Mouse (Mus musculus) forebrain, postnatal 0 days (tissue): ENCODE results near the gene Cd5. TPM values are rescaled to one million over a fixed set of nuclear protein-coding genes. Genes with fewer than 3 reads are reported as not detected.

Source experiments
- ATAC-seq: fragments of 200-750 bp; cut with Nextera tagmentation; 2 replicates; pipeline ENCODE4 v1.8.0; 2017; ENCODE audit warnings: mild to moderate bottlenecking, moderate library complexity
- DNase-seq: peaks from one replicate; pipeline ENCODE4 v3.0.0-alpha.2; 2015
- H3K27ac ChIP-seq: fragments of 300-500 bp; sonication (generic); 2 replicates; pipeline ENCODE4 v1.5.1; 2014; ENCODE audit warnings: low read depth, mild to moderate bottlenecking, antibody characterized with exemption, low read length, moderate library complexity, mixed read lengths
- H3K27me3 ChIP-seq: fragments of 300-500 bp; sonication (generic); 2 replicates; pipeline ENCODE4 v1.6.1; 2014; ENCODE audit warnings: mild to moderate bottlenecking, low read length, mixed read lengths; ENCODE audit not compliant: insufficient read depth
- H3K36me3 ChIP-seq: fragments of 300-500 bp; sonication (generic); 2 replicates; pipeline ENCODE4 v1.6.1; 2014; ENCODE audit warnings: mild to moderate bottlenecking, moderate library complexity; ENCODE audit not compliant: insufficient read depth
- H3K4me1 ChIP-seq: fragments of 300-500 bp; sonication (generic); 2 replicates; pipeline ENCODE4 v1.6.1; 2014; ENCODE audit warnings: antibody characterized with exemption; ENCODE audit not compliant: insufficient read depth
- H3K4me2 ChIP-seq: fragments of 300-500 bp; sonication (generic); 2 replicates; pipeline ENCODE4 v1.6.1; 2014; ENCODE audit warnings: low read depth, mild to moderate bottlenecking, moderate library complexity
- H3K4me3 ChIP-seq: fragments of 300-500 bp; sonication (generic); 2 replicates; pipeline ENCODE4 v1.5.1; 2014; ENCODE audit warnings: low read depth, low read length, mixed read lengths
- H3K9ac ChIP-seq: fragments of 300-500 bp; sonication (generic); 2 replicates; pipeline ENCODE4 v1.6.1; 2014; ENCODE audit warnings: mild to moderate bottlenecking
- H3K9me3 ChIP-seq: fragments of 300-500 bp; sonication (generic); 2 replicates; pipeline ENCODE4 v1.6.1; 2016; ENCODE audit warnings: low read length
- CTCF ChIP-seq: sonication (generic); IDR thresholded peaks from 2 replicates; pipeline ENCODE4 v1.5.1; 2016; ENCODE audit warnings: antibody characterized with exemption, control low read depth, low read depth
- WGBS: fragments of 180-500 bp; shearing (Covaris S2); extraction: QIAGEN DNeasy Blood & Tissue Kit; methylation state at CpG from one replicate; pipeline ENCODE4 v1.1.7; 2014; 5-methylcytosine and 5-hydroxymethylcytosine counted together
- polyA plus RNA-seq: library from polyadenylated mRNA; unstranded; fragments of >200 nt; fragmentation: Nextera tagmentation; extraction: Ambion mirVana; gene quantifications from 2 replicates; pipeline ENCODE4 v1.2.1, GENCODE M21; 2015
- total RNA-seq: library from RNA; depleted of rRNA; stranded (reverse); fragments of >200 nt; gene quantifications from 2 replicates; pipeline ENCODE4 v1.2.3, GENCODE M21; 2014

Cd5 gene
- total and polyA plus RNA-seq, 2 experiments from 2014 or later, result 0.10 to 0.52 TPM

DNA sequence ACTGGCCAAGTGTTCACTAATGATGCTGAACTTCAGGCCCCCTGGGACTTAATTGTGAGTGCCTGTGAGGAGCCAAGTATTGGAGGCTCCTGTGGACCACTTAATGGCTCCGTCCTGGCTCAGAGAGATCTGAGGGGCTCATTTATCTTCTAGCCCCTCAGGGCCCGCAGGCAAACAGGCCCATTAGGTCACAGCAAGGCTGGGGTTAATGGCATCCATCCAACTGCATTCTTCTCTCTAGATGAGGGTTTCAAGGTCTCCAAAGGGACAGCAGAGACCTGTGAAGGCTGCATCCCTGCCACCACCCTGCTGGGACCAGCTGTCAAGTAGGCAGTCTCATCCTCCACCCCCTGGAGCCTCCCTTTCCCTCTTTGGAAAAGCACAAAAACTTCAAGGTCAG lies 19.1 kb downstream of the Cd5 start:
- no peaks in the 10 kb centered on the region for H3K9me3 ChIP-seq
- no peak overlapping the region for H3K4me3 ChIP-seq
- TF ChIP-seq CTCF, result no peak
- no peak for ATAC-seq
- H3K27ac ChIP-seq, result no peak overlapping the region
- no peaks in the 10 kb centered on the region for H3K36me3 ChIP-seq
- 30% methylated on average over 2 of the region's 2 CpGs for WGBS
- H3K4me1 ChIP-seq, result peaks cover 7% of the 10 kb centered on the region; the same call in 1 of the 2 replicates
- no peak overlapping the region for H3K9ac ChIP-seq
- no peaks in the 10 kb centered on the region for H3K27me3 ChIP-seq
- no peak overlapping the region for H3K4me2 ChIP-seq
- DNase-seq, result no peak

DNA sequence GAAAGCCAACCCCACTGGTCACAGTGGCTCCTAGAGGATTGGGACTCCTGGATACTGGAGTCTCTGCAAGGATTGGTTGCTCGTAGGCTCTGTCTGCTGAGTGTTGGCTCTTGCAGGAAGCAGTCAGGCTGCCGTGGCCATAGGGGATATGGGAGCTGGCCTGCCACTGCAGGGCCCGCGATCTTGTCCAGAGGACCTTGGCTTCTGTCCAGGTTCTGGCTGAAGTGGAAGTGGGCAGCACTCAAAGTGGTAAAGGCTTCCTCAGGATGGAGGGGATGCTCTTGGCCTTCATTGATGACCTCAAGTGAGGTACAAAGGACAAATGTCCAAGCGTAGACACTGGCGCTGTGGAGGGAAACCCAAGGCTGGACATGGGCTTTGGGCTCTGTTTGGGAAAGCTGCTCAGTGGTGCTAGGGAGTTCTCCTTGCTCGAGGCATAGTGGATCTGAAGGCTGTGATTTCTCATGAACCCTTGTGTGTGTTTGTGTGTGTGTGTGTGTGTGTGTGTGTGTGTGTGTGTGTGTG lies 20.5 kb downstream of the Cd5 start:
- Histone ChIP-seq H3K9ac (no peak overlapping the region), H3K4me1 (peaks cover 3% of the 10 kb centered on the region; the same call in 1 of the 2 replicates), H3K9me3 (no peaks in the 10 kb centered on the region), H3K36me3 (peaks cover 10% of the 10 kb centered on the region), H3K27ac (no peak overlapping the region), H3K4me2 (no peak overlapping the region), H3K4me3 (no peak overlapping the region), H3K27me3 (no peaks in the 10 kb centered on the region)
- ATAC-seq (no peak), DNase-seq (no peak)
- 69% methylated on average over 7 of the region's 7 CpGs for WGBS
- TF ChIP-seq CTCF, result no peak

DNA sequence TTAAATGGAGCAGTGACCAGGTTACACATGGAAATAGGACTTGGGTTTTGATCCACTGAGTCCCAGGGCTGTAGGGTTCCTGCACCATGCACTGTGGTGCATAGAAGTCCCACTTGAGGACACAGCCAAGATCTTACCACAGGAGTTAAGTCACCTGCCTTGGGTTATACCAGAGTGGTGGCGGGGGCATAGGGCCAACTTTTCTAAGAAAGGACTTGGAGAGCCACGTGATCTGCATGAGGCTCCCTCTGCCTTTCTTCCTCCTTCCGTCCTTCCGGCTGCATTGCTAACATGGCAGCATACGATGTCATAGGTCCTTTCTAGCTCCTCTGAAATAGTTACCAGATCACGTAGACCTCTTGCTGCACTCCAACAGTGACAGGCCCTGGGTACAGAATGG lies 23.3 kb downstream of the Cd5 start:
- WGBS, result 81% methylated on average over 6 of the region's 6 CpGs
- H3K4me3 ChIP-seq, result no peak overlapping the region
- no peaks in the 10 kb centered on the region for H3K27me3 ChIP-seq
- no peak overlapping the region for H3K9ac ChIP-seq
- DNase-seq (no peak), ATAC-seq (no peak)
- no peaks in the 10 kb centered on the region for H3K9me3 ChIP-seq
- H3K4me2 ChIP-seq, result no peak overlapping the region
- H3K27ac ChIP-seq, result no peak overlapping the region
- TF ChIP-seq CTCF, result no peak
- peaks cover 36% of the 10 kb centered on the region for H3K36me3 ChIP-seq
- H3K4me1 ChIP-seq, result no peaks in the 10 kb centered on the region

DNA sequence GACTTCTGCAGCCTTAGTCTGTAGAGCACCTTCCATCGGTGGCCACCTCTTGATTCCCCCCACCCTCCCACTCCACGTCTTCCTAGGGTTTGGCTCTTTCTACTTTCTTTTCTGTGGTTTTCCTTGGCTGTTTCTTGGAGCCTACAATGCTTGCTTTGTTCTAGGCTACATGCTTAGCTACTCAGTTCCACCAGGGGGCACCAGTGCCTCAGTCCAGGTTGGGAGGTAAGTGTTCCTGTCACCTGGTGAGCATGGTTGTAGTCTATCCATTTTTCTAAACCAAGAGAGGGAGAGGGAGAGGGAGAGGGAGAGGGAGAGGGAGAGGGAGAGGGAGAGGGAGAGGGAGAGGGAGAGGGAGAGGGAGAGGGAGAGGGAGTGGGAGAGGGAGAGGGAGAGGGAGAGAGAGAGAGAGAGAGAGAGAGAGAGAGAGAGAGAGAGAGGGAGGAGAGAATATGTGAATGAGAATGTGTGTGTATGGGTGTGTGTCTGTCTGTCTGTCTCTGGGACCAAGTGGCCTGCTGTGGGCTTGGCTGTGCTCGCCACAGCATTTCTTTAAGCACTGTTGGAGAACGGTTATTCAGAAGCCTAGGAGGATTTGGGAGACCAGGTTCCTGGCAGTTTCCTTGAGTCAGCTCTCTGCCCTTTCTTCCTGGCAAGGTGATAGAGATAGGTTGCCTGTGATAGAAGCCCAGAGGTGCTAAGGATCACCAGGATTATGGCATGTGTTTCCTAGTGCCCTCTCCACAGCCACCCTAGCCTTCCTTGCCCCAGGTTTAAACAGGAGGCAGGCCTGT lies 23.9 kb downstream of the Cd5 start:
- Histone ChIP-seq H3K4me1 (peaks cover 3% of the 10 kb centered on the region; the same call in 1 of the 2 replicates), H3K9me3 (no peaks in the 10 kb centered on the region), H3K27me3 (no peaks in the 10 kb centered on the region), H3K36me3 (peaks cover 40% of the 10 kb centered on the region), H3K9ac (no peak overlapping the region), H3K27ac (peak overlapping the region; percentile 64), H3K4me2 (no peak overlapping the region), H3K4me3 (no peak overlapping the region)
- 26% methylated on average over 4 of the region's 4 CpGs for WGBS
- ATAC-seq (peak; percentile 80), DNase-seq (peak; percentile 87)
- TF ChIP-seq CTCF, result peak; percentile 91

DNA sequence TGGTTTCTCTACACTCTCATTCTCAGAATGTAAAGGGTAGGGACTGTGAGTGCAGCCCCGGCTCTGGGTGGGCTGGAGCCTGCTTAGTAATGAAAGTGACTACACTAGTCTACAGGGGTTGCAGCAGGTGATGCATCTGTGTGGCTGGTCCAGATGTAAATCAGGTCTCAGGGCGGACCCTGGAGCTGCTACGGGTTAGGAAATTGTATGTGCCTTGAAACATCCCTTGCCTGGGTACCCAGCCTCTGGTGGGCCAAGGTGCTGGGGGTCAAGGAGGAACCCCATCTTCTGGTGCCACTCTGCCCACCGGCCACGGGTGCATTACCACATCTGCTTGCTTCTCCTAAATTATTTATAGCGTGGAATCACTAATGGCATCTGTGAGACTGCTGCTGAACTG lies 24.6 kb downstream of the Cd5 start:
- Histone ChIP-seq H3K4me1 (peaks cover 6% of the 10 kb centered on the region; the same call in 1 of the 2 replicates), H3K27ac (peak overlapping the region; percentile 64), H3K27me3 (no peaks in the 10 kb centered on the region), H3K9ac (no peak overlapping the region), H3K9me3 (no peaks in the 10 kb centered on the region), H3K4me3 (no peak overlapping the region), H3K4me2 (no peak overlapping the region), H3K36me3 (peaks cover 40% of the 10 kb centered on the region)
- DNase-seq, result no peak
- WGBS, result 80% methylated on average over 6 of the region's 6 CpGs
- no peak for ATAC-seq
- no peak for TF ChIP-seq CTCF

DNA sequence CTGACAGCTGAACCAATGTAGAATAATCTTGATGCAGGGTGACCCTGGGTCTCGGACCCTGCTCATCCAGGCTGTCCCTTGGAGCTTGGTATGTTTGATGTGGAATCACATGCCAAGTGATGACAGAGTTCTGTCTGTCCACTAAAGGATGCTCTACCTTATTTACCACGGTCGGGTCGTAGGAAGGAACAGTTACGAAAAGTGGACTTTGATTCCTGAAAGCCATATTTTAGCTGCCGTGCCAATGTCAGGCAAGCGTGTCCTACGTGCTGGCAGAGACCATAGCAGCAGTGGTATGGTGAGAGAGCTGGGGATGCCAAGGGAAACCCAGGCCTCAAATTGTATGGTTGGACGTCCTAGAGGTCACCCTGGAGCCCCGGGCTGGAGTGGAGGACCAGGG lies 25.3 kb downstream of the Cd5 start:
- no peak for DNase-seq
- Histone ChIP-seq H3K4me3 (no peak overlapping the region), H3K27ac (no peak overlapping the region), H3K9me3 (no peaks in the 10 kb centered on the region), H3K4me2 (no peak overlapping the region), H3K36me3 (peaks cover 42% of the 10 kb centered on the region), H3K27me3 (no peaks in the 10 kb centered on the region), H3K4me1 (peaks cover 6% of the 10 kb centered on the region; the same call in 1 of the 2 replicates), H3K9ac (no peak overlapping the region)
- 97% methylated on average over 10 of the region's 10 CpGs for WGBS
- ATAC-seq, result no peak
- TF ChIP-seq CTCF, result no peak

DNA sequence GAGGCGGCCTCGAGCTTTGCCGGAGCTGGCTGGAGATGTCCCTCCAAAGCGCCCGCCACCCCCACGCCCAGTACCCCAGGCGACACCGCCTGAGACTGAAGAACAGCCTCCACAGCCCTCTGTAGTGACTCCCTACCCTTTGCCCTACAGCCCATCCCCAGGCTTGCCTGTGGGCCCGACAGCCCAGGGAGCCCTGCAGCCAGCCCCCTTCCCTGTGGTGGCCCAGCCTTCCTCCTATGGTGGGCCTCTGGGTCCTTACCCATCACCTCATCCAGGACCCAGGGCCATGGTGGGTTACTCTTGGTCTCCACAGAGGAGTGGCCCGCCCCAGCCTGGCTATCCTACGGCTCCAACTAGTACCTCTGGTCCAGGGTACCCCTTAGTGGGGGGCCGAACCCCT lies 26.2 kb downstream of the Cd5 start:
- Histone ChIP-seq H3K27me3 (no peaks in the 10 kb centered on the region), H3K9ac (no peak overlapping the region), H3K4me2 (no peak overlapping the region), H3K4me3 (no peak overlapping the region), H3K36me3 (peaks cover 47% of the 10 kb centered on the region), H3K27ac (no peak overlapping the region), H3K9me3 (no peaks in the 10 kb centered on the region), H3K4me1 (peaks cover 6% of the 10 kb centered on the region; the same call in 1 of the 2 replicates)
- 91% methylated on average over 12 of the region's 12 CpGs for WGBS
- no peak for ATAC-seq
- TF ChIP-seq CTCF, result no peak
- no peak for DNase-seq
